Mouse (Mus musculus) cortical plate, adult 2 months (tissue): ENCODE measurements at regions not wholly inside any gene's neighbourhood (a gene's known extent, or its start where the extent isn't known, plus 50 kb on each side); places are given as distances from the start of the nearest gene placed in this dataset.

Experiments used
- CTCF ChIP-seq: fragments of 200-500 bp; IDR thresholded peaks from 2 replicates; pipeline ENCODE4 v1.5.1; 2011; ENCODE audit warnings: mild to moderate bottlenecking, control low read depth, low read length; ENCODE audit not compliant: insufficient read depth; ENCODE audit errors: extremely low read depth
- POLR2A ChIP-seq: fragments of 200-500 bp; IDR thresholded peaks from 2 replicates; pipeline ENCODE4 v1.6.1; 2011; ENCODE audit warnings: mild to moderate bottlenecking, low read length, control low read depth; ENCODE audit not compliant: insufficient read depth; ENCODE audit errors: extremely low read depth

GRCm38 (mm10) chr9:117711793-117712192 lies 82.1 kb upstream of the Rbms3 start:
- TF ChIP-seq POLR2A (no peak), CTCF (no peak)
